Mouse (Mus musculus): ENCODE data around the gene Fancg. TPM values are rescaled to one million over a fixed set of nuclear protein-coding genes. Genes with fewer than 3 reads are reported as not detected.
"Not testable (repeated sequence)": the region's sequence is repeated elsewhere in the genome, so short reads cannot be mapped to it uniquely, and the experiment has no call there.

Fancg gene
- polyA plus RNA-seq, 1 experiment from 2014 or later: 22.0 TPM

GRCm38 (mm10) chr4:43019176-43019575 is 8.9 kb upstream of the Fancg start:
- ATAC-seq (ENCODE audit: low FRiP score) (no peak), DNase-seq (ENCODE audit: low spot score) (no peak)
- H3K4me1 ChIP-seq (replicated peaks; ENCODE audit: control insufficient read depth, insufficient read depth, low read length): no peaks in the 10 kb centered on the region
- no peak overlapping the region for H3K9ac ChIP-seq (ENCODE audit: low read depth, low read length)
- H3K4me2 ChIP-seq (replicated peaks; ENCODE audit: low read depth, low read length): no peak overlapping the region
- H3K27me3 ChIP-seq (ENCODE audit: control insufficient read depth, insufficient read depth, low read length): no peaks in the 10 kb centered on the region
- no peak overlapping the region for H3K27ac ChIP-seq (ENCODE audit: low read depth, low read length)
- no peak overlapping the region for H3K4me3 ChIP-seq (ENCODE audit: low read depth, low read length)
- no peaks in the 10 kb centered on the region for H3K9me3 ChIP-seq (ENCODE audit: control insufficient read depth, low read length)
- WGBS: 94% methylated on average over 10 of the region's 10 CpGs
- 0 out of 2 replicates have a peak, but pooled peaks cover 6% of the 10 kb centered on the region for H3K36me3 ChIP-seq (ENCODE audit: control insufficient read depth, insufficient read depth, low read length)

GRCm38 (mm10) chr4:43018156-43018555 is 7.8 kb upstream of the Fancg start:
- H3K27me3 ChIP-seq (ENCODE audit: control insufficient read depth, insufficient read depth, low read length): no peaks in the 10 kb centered on the region
- no peak for DNase-seq (ENCODE audit: low spot score)
- H3K4me2 ChIP-seq (replicated peaks; ENCODE audit: low read depth, low read length): no peak overlapping the region
- 0 out of 2 replicates have a peak, but pooled peaks cover 4% of the 10 kb centered on the region for H3K36me3 ChIP-seq (ENCODE audit: control insufficient read depth, insufficient read depth, low read length)
- H3K9ac ChIP-seq (ENCODE audit: low read depth, low read length): no peak overlapping the region
- WGBS: 98% methylated on average over 4 of the region's 4 CpGs
- no peaks in the 10 kb centered on the region for H3K4me1 ChIP-seq (replicated peaks; ENCODE audit: control insufficient read depth, insufficient read depth, low read length)
- no peak for ATAC-seq (ENCODE audit: low FRiP score)
- no peak overlapping the region for H3K27ac ChIP-seq (ENCODE audit: low read depth, low read length)
- H3K4me3 ChIP-seq (ENCODE audit: low read depth, low read length): no peak overlapping the region
- no peaks in the 10 kb centered on the region for H3K9me3 ChIP-seq (ENCODE audit: control insufficient read depth, low read length)

- ATAC-seq (ENCODE audit: low FRiP score): no peak
- Histone ChIP-seq H3K36me3 (ENCODE audit: control insufficient read depth, insufficient read depth, low read length) (no peaks in the 10 kb centered on the region), H3K4me2 (replicated peaks; ENCODE audit: low read depth, low read length) (no peak overlapping the region), H3K4me3 (ENCODE audit: low read depth, low read length) (no peak overlapping the region), H3K27me3 (ENCODE audit: control insufficient read depth, insufficient read depth, low read length) (no peaks in the 10 kb centered on the region), H3K4me1 (replicated peaks; ENCODE audit: control insufficient read depth, insufficient read depth, low read length) (0 out of 2 replicates have a peak, but pooled peaks cover 3% of the 10 kb centered on the region), H3K9me3 (ENCODE audit: control insufficient read depth, low read length) (no peaks in the 10 kb centered on the region), H3K27ac (ENCODE audit: low read depth, low read length) (no peak overlapping the region), H3K9ac (ENCODE audit: low read depth, low read length) (no peak overlapping the region)
- WGBS: 85% methylated on average over 1 of the region's 1 CpGs
- no peak for DNase-seq (ENCODE audit: low spot score)
Measured at GRCm38 (mm10) chr4:43012091-43012490, 1.8 kb upstream of the Fancg start.

- DNase-seq (ENCODE audit: low spot score): peak; percentile 42
- Histone ChIP-seq H3K4me3 (ENCODE audit: low read depth, low read length) (no peak overlapping the region), H3K9ac (ENCODE audit: low read depth, low read length) (no peak overlapping the region), H3K4me1 (replicated peaks; ENCODE audit: control insufficient read depth, insufficient read depth, low read length) (0 out of 2 replicates have a peak, but pooled peaks cover 3% of the 10 kb centered on the region), H3K27ac (ENCODE audit: low read depth, low read length) (no peak overlapping the region), H3K4me2 (replicated peaks; ENCODE audit: low read depth, low read length) (no peak overlapping the region), H3K27me3 (ENCODE audit: control insufficient read depth, insufficient read depth, low read length) (no peaks in the 10 kb centered on the region), H3K36me3 (ENCODE audit: control insufficient read depth, insufficient read depth, low read length) (no peaks in the 10 kb centered on the region), H3K9me3 (ENCODE audit: control insufficient read depth, low read length) (no peaks in the 10 kb centered on the region)
- no peak for ATAC-seq (ENCODE audit: low FRiP score)
- WGBS: 59% methylated on average over 2 of the region's 2 CpGs
Measured at GRCm38 (mm10) chr4:43005765-43006164, 4.5 kb downstream of the Fancg start.

GRCm38 (mm10) chr4:43004951-43005350 is 5.4 kb downstream of the Fancg start:
- no peak overlapping the region for H3K27ac ChIP-seq (ENCODE audit: low read depth, low read length)
- H3K9me3 ChIP-seq (ENCODE audit: control insufficient read depth, low read length): no peaks in the 10 kb centered on the region
- H3K4me3 ChIP-seq (ENCODE audit: low read depth, low read length): no peak overlapping the region
- ATAC-seq (ENCODE audit: low FRiP score): no peak
- 98% methylated on average over 3 of the region's 3 CpGs for WGBS
- no peaks in the 10 kb centered on the region for H3K36me3 ChIP-seq (ENCODE audit: control insufficient read depth, insufficient read depth, low read length)
- no peaks in the 10 kb centered on the region for H3K27me3 ChIP-seq (ENCODE audit: control insufficient read depth, insufficient read depth, low read length)
- no peak overlapping the region for H3K9ac ChIP-seq (ENCODE audit: low read depth, low read length)
- no peak for DNase-seq (ENCODE audit: low spot score)
- H3K4me2 ChIP-seq (replicated peaks; ENCODE audit: low read depth, low read length): no peak overlapping the region
- 0 out of 2 replicates have a peak, but pooled peaks cover 3% of the 10 kb centered on the region for H3K4me1 ChIP-seq (replicated peaks; ENCODE audit: control insufficient read depth, insufficient read depth, low read length)

GRCm38 (mm10) chr4:43002756-43003439 is 7.4 kb downstream of the Fancg start:
- no peak for DNase-seq (ENCODE audit: low spot score)
- Histone ChIP-seq H3K9me3 (ENCODE audit: control insufficient read depth, low read length) (no peaks in the 10 kb centered on the region), H3K27ac (ENCODE audit: low read depth, low read length) (no peak overlapping the region), H3K4me2 (replicated peaks; ENCODE audit: low read depth, low read length) (no peak overlapping the region), H3K4me3 (ENCODE audit: low read depth, low read length) (no peak overlapping the region), H3K4me1 (replicated peaks; ENCODE audit: control insufficient read depth, insufficient read depth, low read length) (0 out of 2 replicates have a peak, but pooled peaks cover 2% of the 10 kb centered on the region), H3K27me3 (ENCODE audit: control insufficient read depth, insufficient read depth, low read length) (no peaks in the 10 kb centered on the region), H3K9ac (ENCODE audit: low read depth, low read length) (no peak overlapping the region), H3K36me3 (ENCODE audit: control insufficient read depth, insufficient read depth, low read length) (no peaks in the 10 kb centered on the region)
- 84% methylated on average over 12 of the region's 12 CpGs for WGBS
- ATAC-seq (ENCODE audit: low FRiP score): no peak

GRCm38 (mm10) chr4:43001272-43001671 is 9.0 kb downstream of the Fancg start:
- H3K27me3 ChIP-seq (ENCODE audit: control insufficient read depth, insufficient read depth, low read length): no peaks in the 10 kb centered on the region
- H3K4me1 ChIP-seq (replicated peaks; ENCODE audit: control insufficient read depth, insufficient read depth, low read length): 0 out of 2 replicates have a peak, but pooled peaks cover 2% of the 10 kb centered on the region
- no peak overlapping the region for H3K9ac ChIP-seq (ENCODE audit: low read depth, low read length)
- H3K27ac ChIP-seq (ENCODE audit: low read depth, low read length): peak overlapping the region; percentile 5; the same call in 1 of the 2 replicates
- no peaks in the 10 kb centered on the region for H3K9me3 ChIP-seq (ENCODE audit: control insufficient read depth, low read length)
- no peak overlapping the region for H3K4me2 ChIP-seq (replicated peaks; ENCODE audit: low read depth, low read length)
- H3K36me3 ChIP-seq (ENCODE audit: control insufficient read depth, insufficient read depth, low read length): no peaks in the 10 kb centered on the region
- ATAC-seq (ENCODE audit: low FRiP score) (no peak), DNase-seq (ENCODE audit: low spot score) (no peak)
- H3K4me3 ChIP-seq (ENCODE audit: low read depth, low read length): no peak overlapping the region
- WGBS: 91% methylated on average over 2 of the region's 2 CpGs

GRCm38 (mm10) chr4:43000141-43000986 is 9.9 kb downstream of the Fancg start, which contains the start of gene Vcp:
TSS of gene Vcp (minus strand) at chr4:43000507.
- Histone ChIP-seq H3K27ac (ENCODE audit: low read depth, low read length) (peak within 1 kb of the TSS; percentile 97), H3K4me3 (ENCODE audit: low read depth, low read length) (peak within 1 kb of the TSS; percentile 71), H3K9ac (ENCODE audit: low read depth, low read length) (peak within 1 kb of the TSS; percentile 86), H3K4me2 (replicated peaks; ENCODE audit: low read depth, low read length) (peak within 1 kb of the TSS; percentile 75)
- DNase-seq (ENCODE audit: low spot score): peak; percentile 98
- not testable (repeated sequence) for H3K9me3 ChIP-seq (ENCODE audit: control insufficient read depth, low read length); H3K27me3 ChIP-seq (ENCODE audit: control insufficient read depth, insufficient read depth, low read length); H3K36me3 ChIP-seq (ENCODE audit: control insufficient read depth, insufficient read depth, low read length); H3K4me1 ChIP-seq (replicated peaks; ENCODE audit: control insufficient read depth, insufficient read depth, low read length)
- ATAC-seq (ENCODE audit: low FRiP score): peak; percentile 98
- 2% methylated on average over 44 of the region's 56 CpGs for WGBS

All from hindbrain, embryonic 11.5 days (tissue).